Mouse (Mus musculus) ovary, adult 18-20 months (tissue): ENCODE measurements around the gene Kcnn3.
A peak's percentile ranks its signal among the peaks of the same experiment; 100 is the strongest.

Experiments used
- DNase-seq: peaks from one replicate; pipeline ENCODE4 v3.0.0; 2022; ENCODE audit warnings: low spot score, mixed read lengths

Kcnn3 gene

GRCm38 (mm10) chr3:89569058-89569457, 49.1 kb downstream of the Kcnn3 start:
- no peak for DNase-seq

- no peak for DNase-seq
These were observed 49.9 kb downstream of the Kcnn3 start for GRCm38 (mm10) chr3:89569707-89570324.

DNA sequence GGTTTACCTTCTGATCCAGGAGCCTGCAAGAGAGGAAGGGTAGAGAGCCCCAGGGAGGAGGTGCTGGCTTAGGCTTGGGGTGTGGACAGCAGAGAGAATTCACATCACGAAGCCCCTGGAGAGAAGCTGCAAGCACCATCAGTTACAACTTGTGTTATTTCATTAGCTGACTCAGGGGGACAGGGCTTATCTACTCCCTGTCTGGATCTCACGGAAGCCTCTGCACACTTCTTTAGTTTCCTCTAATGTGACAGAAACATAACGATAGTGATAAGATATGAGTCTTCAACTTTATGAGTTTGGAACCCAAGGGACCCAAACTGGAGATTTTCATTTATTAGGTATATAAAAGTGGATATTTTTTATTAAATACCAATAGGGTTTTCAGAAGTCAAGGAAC, 50.4 kb downstream of the Kcnn3 start:
- DNase-seq, result no peak

- no peak for DNase-seq
These were observed 54.3 kb downstream of the Kcnn3 start for GRCm38 (mm10) chr3:89574260-89574659.

GRCm38 (mm10) chr3:89576381-89576780, 56.4 kb downstream of the Kcnn3 start:
- no peak for DNase-seq

DNA sequence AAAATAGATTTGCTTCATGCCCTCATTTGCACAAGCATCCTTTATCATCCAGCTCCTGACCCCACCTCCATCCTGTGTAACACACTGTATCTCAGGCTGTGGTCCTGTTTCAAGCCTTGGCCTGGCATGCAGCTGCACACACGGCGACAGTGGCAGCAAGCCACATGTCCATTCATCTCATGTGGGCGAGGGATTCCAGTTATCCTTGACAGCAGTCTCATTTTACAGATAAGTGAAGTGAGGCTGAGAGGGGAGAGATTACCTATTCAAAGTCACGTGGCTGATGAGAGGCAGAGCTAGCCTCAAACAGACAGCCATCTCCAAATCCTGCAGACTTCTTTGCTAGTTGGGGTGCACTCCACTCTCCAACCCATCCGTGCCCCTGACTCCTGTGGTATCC, 57.2 kb downstream of the Kcnn3 start:
- DNase-seq, result no peak

DNA sequence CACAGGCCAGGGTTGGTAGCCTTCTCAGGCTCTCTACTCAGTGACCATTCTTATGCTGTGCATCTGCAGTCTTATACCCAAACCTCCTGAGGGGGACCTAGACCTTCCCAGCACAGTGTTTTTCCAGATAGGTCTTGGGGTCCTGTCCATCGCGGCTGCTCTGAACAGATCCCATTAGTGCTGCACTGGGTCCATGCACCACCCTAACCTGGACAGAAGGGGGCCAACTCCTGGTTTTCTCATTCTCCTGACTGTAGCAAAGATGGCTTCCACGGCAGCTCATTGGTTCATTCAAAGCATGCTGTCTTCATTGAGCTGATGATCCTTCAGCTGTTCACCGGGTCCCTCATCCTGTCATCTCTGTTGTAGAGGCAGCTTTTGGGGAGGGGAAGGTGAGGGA, 58.1 kb downstream of the Kcnn3 start:
- DNase-seq, result no peak

DNA sequence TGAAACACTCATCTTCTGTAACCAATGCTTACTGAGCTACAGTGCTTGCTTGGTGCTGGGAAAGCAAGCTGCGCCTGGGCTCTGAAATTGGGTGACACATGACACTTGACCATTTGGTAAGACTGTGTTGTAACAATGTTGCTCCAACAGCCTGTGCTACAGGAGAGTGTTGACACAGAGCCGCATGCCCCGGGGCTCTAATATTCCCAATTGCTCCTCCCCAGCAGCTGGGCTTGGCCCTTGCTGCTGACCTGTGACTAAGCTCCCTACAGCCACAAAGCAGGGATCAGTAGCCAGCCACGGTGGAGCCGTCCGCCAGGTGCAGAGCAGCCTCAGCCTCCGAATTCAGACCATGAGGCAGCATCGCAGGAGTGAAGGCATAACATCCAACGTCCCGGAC, 58.8 kb downstream of the Kcnn3 start:
- no peak for DNase-seq

GRCm38 (mm10) chr3:89584254-89584653, 64.3 kb downstream of the Kcnn3 start:
- DNase-seq, result no peak

GRCm38 (mm10) chr3:89588436-89588835, 68.5 kb downstream of the Kcnn3 start:
- DNase-seq, result no peak

- no peak for DNase-seq
These were observed 69.4 kb downstream of the Kcnn3 start for GRCm38 (mm10) chr3:89589321-89589720.

DNA sequence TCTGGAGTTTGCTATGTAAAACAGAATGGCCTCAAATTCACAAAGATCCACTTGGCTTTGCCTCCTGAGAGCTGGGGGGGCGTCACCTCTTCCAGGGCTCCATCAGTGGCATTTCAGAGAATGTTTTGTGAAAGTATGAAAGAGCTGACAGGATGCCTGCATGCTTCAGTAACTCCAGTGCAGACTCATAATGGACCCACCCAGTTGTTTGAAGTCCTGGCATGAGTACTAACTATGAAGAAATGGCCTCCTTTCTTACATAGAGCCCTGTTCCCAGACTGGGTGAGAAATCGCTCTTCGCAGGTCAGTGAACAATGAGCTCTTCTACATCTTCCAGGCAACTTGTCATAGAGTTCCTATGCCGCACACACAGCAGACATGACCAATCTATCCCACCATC, 70.4 kb downstream of the Kcnn3 start:
- no peak for DNase-seq

DNA sequence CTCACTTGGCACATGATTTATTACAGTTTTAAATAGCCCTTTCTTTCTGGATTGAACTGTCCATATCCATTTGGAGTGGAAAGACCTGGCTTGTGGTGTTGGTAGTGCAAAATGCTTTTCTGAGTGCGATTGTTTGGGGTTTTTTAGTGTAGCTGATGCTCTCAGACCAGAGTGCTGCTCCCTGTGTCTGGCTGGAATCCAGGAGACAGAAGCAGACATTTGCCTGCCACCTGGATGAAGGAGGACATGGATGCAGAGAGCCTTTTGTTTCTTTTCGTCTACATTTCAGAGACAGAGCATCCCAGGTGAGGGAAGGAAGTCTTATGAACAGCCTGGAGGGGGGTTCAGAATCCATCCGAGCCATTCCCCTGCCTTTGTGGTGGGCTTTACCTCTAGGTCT, 71.5 kb downstream of the Kcnn3 start:
- DNase-seq, result no peak

GRCm38 (mm10) chr3:89592809-89593208, 72.8 kb downstream of the Kcnn3 start:
- DNase-seq, result no peak

GRCm38 (mm10) chr3:89593524-89593923, 73.6 kb downstream of the Kcnn3 start:
- no peak for DNase-seq

GRCm38 (mm10) chr3:89598361-89598760, 78.4 kb downstream of the Kcnn3 start:
- no peak for DNase-seq

DNA sequence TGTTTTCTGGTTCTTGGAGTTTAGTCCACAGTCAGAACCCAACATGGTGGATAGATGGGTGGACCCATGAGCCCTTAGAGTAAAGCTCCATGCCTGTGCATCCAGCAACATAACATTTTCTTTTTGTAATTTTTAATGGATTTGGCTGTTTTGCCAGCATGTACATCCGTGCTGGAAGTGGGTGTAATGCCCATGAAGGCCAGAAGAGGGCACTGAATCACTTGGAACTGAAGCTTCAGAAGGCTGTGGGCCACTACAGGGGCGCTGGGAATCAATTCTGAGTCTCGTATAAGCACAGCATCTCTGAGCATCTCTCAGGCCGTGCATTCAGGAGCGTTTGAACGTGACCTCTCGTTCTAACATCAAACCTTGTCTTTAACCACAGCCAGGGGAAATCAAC, 79.0 kb downstream of the Kcnn3 start:
- no peak for DNase-seq

GRCm38 (mm10) chr3:89601060-89601459, 81.1 kb downstream of the Kcnn3 start:
- no peak for DNase-seq

DNA sequence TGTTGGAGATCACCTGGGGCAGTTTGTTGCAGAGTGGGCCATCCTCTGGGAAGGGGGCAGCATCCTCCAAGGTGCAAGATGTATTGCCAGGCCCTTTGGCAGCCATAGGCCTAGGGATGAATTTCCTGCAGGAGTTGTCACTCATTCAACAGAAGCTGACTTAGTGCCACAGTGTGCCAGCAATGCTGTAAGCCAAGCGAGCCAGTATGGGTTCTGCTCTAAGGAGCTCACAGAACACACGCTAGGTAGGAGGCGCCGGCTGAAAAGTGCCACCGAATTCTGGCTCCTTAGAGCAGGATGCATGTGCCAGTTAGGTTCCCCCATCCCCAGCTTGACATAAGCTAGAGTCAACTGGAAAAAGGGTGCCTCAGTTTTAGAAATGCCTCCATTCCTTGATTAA, 83.3 kb downstream of the Kcnn3 start:
- DNase-seq, result no peak

GRCm38 (mm10) chr3:89605235-89605634, 85.3 kb downstream of the Kcnn3 start:
- no peak for DNase-seq

DNA sequence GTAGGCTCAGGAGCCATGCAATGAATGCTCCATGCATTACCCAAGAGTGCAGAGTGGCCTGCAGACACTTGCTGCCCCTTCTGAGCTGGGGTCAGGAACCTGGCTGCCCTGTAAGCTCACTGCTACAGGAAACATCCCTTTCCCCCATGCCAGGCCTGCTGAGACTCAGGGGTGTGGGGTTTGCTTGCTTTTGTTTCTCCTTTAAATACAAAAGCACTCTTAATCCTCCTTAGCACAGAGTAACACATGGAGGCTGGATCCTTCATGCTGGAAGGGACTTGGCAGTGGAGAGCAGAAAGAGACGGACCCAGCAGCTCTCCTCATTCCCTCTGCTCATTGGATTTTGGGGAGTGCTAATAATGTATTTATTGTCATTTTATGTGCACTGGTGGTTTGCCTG, 87.4 kb downstream of the Kcnn3 start:
- DNase-seq, result no peak

DNA sequence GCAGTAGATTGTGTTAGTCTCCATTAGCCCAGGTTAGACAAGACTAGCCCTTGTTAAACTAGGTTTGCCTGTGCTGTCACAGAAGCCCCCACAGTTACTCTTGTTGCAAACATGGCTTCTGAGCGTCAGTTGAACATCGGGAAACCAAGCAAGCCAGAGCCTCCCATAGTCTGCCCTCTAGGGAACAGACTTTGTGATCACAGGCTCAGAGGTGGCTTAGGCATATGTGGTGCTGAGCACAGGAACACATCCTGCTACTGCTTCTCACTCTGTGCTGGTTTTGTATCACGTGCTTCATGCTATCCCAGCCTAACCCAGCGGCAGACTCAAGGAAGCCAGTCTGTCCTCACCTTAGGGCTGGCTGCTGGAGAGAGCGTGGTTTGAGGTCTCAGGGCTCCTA, 92.1 kb downstream of the Kcnn3 start:
- DNase-seq, result no peak

DNA sequence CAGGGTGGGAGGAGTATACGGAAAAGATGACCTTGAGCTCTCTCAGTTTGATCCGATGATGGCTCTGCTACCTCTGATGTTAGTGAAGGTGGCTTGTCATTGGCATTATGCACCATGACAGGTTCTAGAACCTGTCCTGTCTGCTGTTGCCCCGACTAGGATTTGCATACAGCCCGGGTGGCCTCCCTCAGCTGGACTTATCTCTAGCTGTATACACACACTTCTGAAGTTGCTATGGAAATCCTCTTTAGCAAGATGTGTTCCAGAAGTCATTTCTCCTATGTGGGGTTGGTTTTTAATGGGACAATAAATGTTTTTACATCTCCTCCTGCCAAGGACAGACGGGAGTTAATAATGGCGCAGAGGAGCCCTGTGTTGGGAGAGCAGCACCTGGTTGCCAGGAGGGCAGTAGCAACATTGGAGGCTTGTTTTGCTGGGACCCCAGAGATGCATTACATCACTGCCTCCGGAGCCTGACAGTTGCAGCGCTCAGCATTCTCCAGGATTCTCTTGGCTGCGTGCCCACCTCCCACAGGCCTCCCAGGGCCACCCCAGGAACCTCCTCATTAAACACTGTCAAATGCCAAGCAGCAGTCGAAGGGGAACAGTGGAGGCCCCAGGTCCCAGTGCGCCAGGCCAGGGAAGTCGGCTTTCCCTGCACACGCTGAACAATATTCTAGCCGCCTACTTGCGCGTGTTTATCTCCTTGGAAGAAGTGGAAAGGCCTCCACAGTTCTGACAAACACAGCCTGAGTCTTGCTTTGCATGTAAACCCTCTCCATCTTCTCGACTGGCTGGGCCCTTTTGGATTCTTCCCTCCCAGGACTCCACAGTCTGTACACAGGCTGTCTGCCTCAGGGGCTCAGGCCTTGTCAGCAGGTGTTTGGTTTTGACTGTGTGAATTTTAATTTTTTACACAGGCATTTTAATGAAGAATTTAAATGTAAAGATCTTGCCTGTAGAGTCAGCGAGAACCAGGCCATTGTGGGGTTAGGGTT, 93.9 kb downstream of the Kcnn3 start:
- DNase-seq, result peak; percentile 64
